Mouse (Mus musculus) heart, embryonic 14.5 days (tissue): ENCODE data around the gene Mta2. TPM values are rescaled to one million over a fixed set of nuclear protein-coding genes. Genes with fewer than 3 reads are reported as not detected.

ENCODE experiments used
- ATAC-seq: fragments of 200-750 bp; cut with Nextera tagmentation; 2 replicates; pipeline ENCODE4 v1.8.0; 2017; ENCODE audit warnings: low read depth, moderate TSS enrichment; ENCODE audit not compliant: insufficient number of reproducible peaks, insufficient read depth, low FRiP score
- H3K27ac ChIP-seq, 2 experiments: fragments of 200-500 bp in 1 of 2; fragments of 300-500 bp in 1 of 2; sonication (generic) in 1 of 2; replicated peaks in 1 of 2; 2 replicates each; pipeline ENCODE4 v1.5.1; 2012 to 2014; ENCODE audit warnings: low read depth in 2 of 2, low read length in 2 of 2, control low read depth in 1 of 2, mild to moderate bottlenecking in 1 of 2, mixed read lengths in 1 of 2; ENCODE audit not compliant: control insufficient read depth in 1 of 2, insufficient read depth in 1 of 2
- H3K27me3 ChIP-seq: fragments of 300-500 bp; sonication (generic); 2 replicates; pipeline ENCODE4 v1.6.1; 2014; ENCODE audit warnings: mild to moderate bottlenecking, low read length, control low read depth; ENCODE audit not compliant: control insufficient read depth, insufficient read depth
- H3K36me3 ChIP-seq: fragments of 300-500 bp; sonication (generic); 2 replicates; pipeline ENCODE4 v1.6.1; 2014; ENCODE audit warnings: mild to moderate bottlenecking, control low read depth, low read length, mixed read lengths; ENCODE audit not compliant: control insufficient read depth, insufficient read depth
- H3K4me1 ChIP-seq, 2 experiments: fragments of 200-500 bp in 1 of 2; fragments of 300-500 bp in 1 of 2; sonication (generic) in 1 of 2; 2 replicates each; pipeline ENCODE4 v1.6.1; 2012 to 2014; ENCODE audit warnings: low read length in 2 of 2, control low read depth in 1 of 2, mixed read lengths in 1 of 2; ENCODE audit not compliant: control insufficient read depth in 2 of 2, insufficient read depth in 2 of 2
- H3K4me2 ChIP-seq: fragments of 300-500 bp; sonication (generic); 2 replicates; pipeline ENCODE4 v1.6.1; 2014; ENCODE audit warnings: mild to moderate bottlenecking, low read length
- H3K4me3 ChIP-seq, 2 experiments: fragments of 200-500 bp in 1 of 2; fragments of 300-500 bp in 1 of 2; sonication (generic) in 1 of 2; 2 replicates each; pipeline ENCODE4 v1.5.1; 2012 to 2014; ENCODE audit warnings: low read length in 2 of 2, mild to moderate bottlenecking in 2 of 2, control low read depth in 1 of 2, low read depth in 1 of 2, moderate library complexity in 1 of 2; ENCODE audit not compliant: control insufficient read depth in 1 of 2, insufficient read depth in 1 of 2
- H3K9ac ChIP-seq: fragments of 300-500 bp; sonication (generic); 2 replicates; pipeline ENCODE4 v1.6.1; 2014; ENCODE audit warnings: mild to moderate bottlenecking, low read length
- H3K9me3 ChIP-seq: fragments of 300-500 bp; sonication (generic); 2 replicates; pipeline ENCODE4 v1.6.1; 2016; ENCODE audit warnings: low read length, control low read depth; ENCODE audit not compliant: control insufficient read depth
- WGBS: fragments of 180-500 bp; shearing (Covaris S2); extraction: QIAGEN DNeasy Blood & Tissue Kit; methylation state at CpG from one replicate; pipeline ENCODE4 v1.1.7; 2014; 5-methylcytosine and 5-hydroxymethylcytosine counted together
- polyA plus RNA-seq: library from polyadenylated mRNA; unstranded; fragments of >200 nt; fragmentation: Nextera tagmentation; extraction: Ambion mirVana; gene quantifications from 2 replicates; pipeline ENCODE4 v1.2.1, GENCODE M21; 2014

The Mta2 gene
- polyA plus RNA-seq, 1 experiment from 2014 or later = 26.5 TPM

- Histone ChIP-seq H3K9ac (peak overlapping the region; percentile 97), H3K27me3 (no peaks in the 10 kb centered on the region), H3K27ac (peak overlapping the region; percentile 97 to 98), H3K4me1 (peaks cover 50 to 72% of the 10 kb centered on the region in 2 experiments), H3K9me3 (no peaks in the 10 kb centered on the region), H3K4me3 (peak overlapping the region; percentile 87 to 94), H3K36me3 (no peaks in the 10 kb centered on the region), H3K4me2 (peak overlapping the region; percentile 77)
- under 1% methylated on average over 53 of the region's 53 CpGs for WGBS
- peak; percentile 72 for ATAC-seq
These were observed 48.1 kb downstream of the Mta2 start for GRCm38 (mm10) chr19:8989567-8990431.

GRCm38 (mm10) chr19:8990432-8991102 lies 48.9 kb downstream of the Mta2 start:
- Histone ChIP-seq H3K27me3 (no peaks in the 10 kb centered on the region), H3K4me1 (peaks cover 53 to 72% of the 10 kb centered on the region in 2 experiments)
- 6% methylated on average over 15 of the region's 15 CpGs for WGBS

DNA sequence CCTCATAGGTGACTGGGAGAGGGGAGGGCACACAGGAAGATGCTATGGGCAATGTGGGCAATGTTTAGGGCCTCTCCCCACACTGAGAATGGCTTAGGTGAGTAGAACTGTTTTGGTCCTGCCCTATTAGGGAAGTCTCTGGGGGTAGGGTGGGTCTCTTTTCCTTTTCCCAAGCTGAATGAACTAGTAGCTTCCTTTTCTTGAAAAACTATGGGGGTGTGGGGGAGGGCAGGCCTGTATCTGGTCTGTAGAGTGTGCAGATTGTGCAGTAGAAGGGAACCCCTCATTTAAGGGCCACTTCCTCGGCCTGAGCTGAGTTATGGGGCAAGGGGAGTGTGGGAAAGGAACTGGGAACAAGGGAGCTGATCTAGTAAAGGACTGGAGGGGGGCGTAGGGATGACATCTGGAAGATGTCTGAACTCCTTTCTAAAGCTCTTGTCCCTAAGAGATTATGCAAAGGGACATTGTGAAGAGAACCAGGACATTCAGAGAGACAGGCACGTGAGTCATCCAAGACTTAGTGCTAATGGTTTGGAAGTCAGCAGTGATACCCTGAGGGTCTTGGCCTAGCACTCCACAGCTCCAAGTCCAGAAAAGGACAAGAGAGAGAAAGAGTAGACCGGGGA lies 49.7 kb downstream of the Mta2 start:
- Histone ChIP-seq H3K4me1 (peaks cover 49 to 71% of the 10 kb centered on the region in 2 experiments), H3K36me3 (no peaks in the 10 kb centered on the region), H3K9ac (peak overlapping the region; percentile 97), H3K4me3 (peak overlapping the region; percentile 87 to 94), H3K4me2 (peak overlapping the region; percentile 77), H3K9me3 (no peaks in the 10 kb centered on the region), H3K27ac (peak overlapping the region; percentile 81 to 98), H3K27me3 (no peaks in the 10 kb centered on the region)
- ATAC-seq = no peak
- 31% methylated on average over 4 of the region's 4 CpGs for WGBS

More at GRCm38 (mm10) chr19:8990432-8991102, 48.9 kb downstream of the Mta2 start:
- peak overlapping the region; percentile 81 to 98 for H3K27ac ChIP-seq
- peak; percentile 25; the same call in 1 of the 2 replicates for ATAC-seq
- peak overlapping the region; percentile 97 for H3K9ac ChIP-seq
- peak overlapping the region; percentile 77 for H3K4me2 ChIP-seq
- H3K36me3 ChIP-seq = no peaks in the 10 kb centered on the region
- no peaks in the 10 kb centered on the region for H3K9me3 ChIP-seq
- peak overlapping the region; percentile 87 to 94 for H3K4me3 ChIP-seq

DNA sequence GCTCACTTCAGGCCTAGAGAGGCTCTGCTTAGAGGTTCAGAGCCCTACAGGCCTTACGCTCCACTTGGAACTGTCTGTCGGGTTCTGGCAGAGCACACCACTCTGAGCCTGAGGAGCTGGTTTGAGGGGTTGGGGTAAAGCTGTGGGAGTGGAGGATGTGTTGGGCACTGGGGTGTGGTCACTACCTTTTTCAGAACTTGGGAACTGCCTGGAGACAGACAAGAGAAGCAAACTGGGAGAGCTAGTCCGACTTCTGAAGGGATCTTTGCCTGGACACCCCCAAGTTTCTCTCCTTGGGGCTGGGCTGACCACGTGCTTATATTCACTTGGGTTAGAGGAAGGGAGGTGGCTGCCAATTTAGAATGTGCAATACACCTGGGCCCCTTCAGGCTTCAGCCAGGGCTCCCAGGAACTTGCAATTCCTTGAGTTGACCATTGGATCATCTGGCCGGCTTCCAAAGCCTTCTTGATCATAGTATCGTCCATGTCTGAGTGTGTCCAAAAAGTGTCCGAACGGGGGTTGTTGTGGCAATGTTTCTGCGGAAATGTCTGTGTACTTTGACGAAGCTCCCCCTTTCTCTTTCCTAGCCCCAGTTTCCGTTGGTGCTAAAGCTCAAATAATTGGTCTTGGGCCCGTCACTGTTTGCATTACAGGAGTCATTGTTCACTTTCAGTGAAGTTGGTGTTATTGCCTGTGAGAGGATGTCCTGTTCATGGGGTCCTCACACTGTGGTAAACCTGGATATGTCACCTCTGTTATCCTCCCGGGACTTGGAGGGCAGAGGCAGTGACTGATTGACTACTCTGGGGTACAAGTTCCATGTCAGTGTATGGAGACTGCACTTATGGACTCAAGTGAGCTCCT lies 50.4 kb downstream of the Mta2 start:
- no peaks in the 10 kb centered on the region for H3K9me3 ChIP-seq
- 56% methylated on average over 13 of the region's 13 CpGs for WGBS

GRCm38 (mm10) chr19:8992769-8993624 lies 51.3 kb downstream of the Mta2 start:
- 34% methylated on average over 12 of the region's 12 CpGs for WGBS
- peaks cover 50 to 78% of the 10 kb centered on the region in 2 experiments for H3K4me1 ChIP-seq
- peak; percentile 28 for ATAC-seq
- H3K9me3 ChIP-seq = no peaks in the 10 kb centered on the region
- no peaks in the 10 kb centered on the region for H3K27me3 ChIP-seq
- H3K27ac ChIP-seq = peak overlapping the region; percentile 81 to 98
- H3K4me3 ChIP-seq = peak overlapping the region in 1 of 2 experiments; percentile 12; a peak in 1 of 4 replicates
- no peaks in the 10 kb centered on the region for H3K36me3 ChIP-seq
- H3K9ac ChIP-seq = peak overlapping the region; percentile 97
- peak overlapping the region; percentile 77 for H3K4me2 ChIP-seq

More for the DNA sequence above, 50.4 kb downstream of the Mta2 start:
- no peaks in the 10 kb centered on the region for H3K36me3 ChIP-seq
- H3K4me1 ChIP-seq = peaks cover 49 to 77% of the 10 kb centered on the region in 2 experiments
- H3K4me3 ChIP-seq = peak overlapping the region; percentile 87 to 94; a peak in 3 of 4 replicates
- H3K27me3 ChIP-seq = no peaks in the 10 kb centered on the region
- ATAC-seq = no peak
- peak overlapping the region; percentile 97 for H3K9ac ChIP-seq
- H3K4me2 ChIP-seq = peak overlapping the region; percentile 77
- peak overlapping the region; percentile 81 to 98 for H3K27ac ChIP-seq

- H3K9me3 ChIP-seq = no peaks in the 10 kb centered on the region
- no peak overlapping the region for H3K27ac ChIP-seq
- H3K4me3 ChIP-seq = no peak overlapping the region
- 0 out of 2 replicates have a peak, but pooled peaks cover under 1% of the 10 kb centered on the region for H3K36me3 ChIP-seq
- H3K9ac ChIP-seq = peak overlapping the region; percentile 49; the same call in 1 of the 2 replicates
- H3K4me1 ChIP-seq = peaks cover 47 to 78% of the 10 kb centered on the region in 2 experiments
- no peak for ATAC-seq
- peak overlapping the region; percentile 77 for H3K4me2 ChIP-seq
- WGBS = 65% methylated on average over 2 of the region's 2 CpGs
- H3K27me3 ChIP-seq = no peaks in the 10 kb centered on the region
These were observed 51.9 kb downstream of the Mta2 start for GRCm38 (mm10) chr19:8993625-8993912.
